Mouse (Mus musculus) intestine, embryonic 16.5 days (tissue): Measurements from ENCODE around the gene Pla2g4b. TPM values are rescaled to one million over a fixed set of nuclear protein-coding genes. Genes with fewer than 3 reads are reported as not detected.
A peak's percentile ranks its signal among the peaks of the same experiment; 100 is the strongest.

ENCODE experiments used
- ATAC-seq: fragments of 200-750 bp; cut with Nextera tagmentation; 2 replicates; pipeline ENCODE4 v1.8.0; 2017; ENCODE audit warnings: moderate TSS enrichment, moderate library complexity
- H3K27ac ChIP-seq: fragments of 300-500 bp; sonication (generic); 2 replicates; pipeline ENCODE4 v1.5.1; 2014; ENCODE audit warnings: mild to moderate bottlenecking, low read length
- H3K27me3 ChIP-seq: fragments of 300-500 bp; sonication (generic); replicated peaks from 2 replicates; pipeline ENCODE4 v1.6.1; 2014; ENCODE audit warnings: low read length, control low read depth, mixed read lengths; ENCODE audit not compliant: control insufficient read depth, insufficient read depth
- H3K36me3 ChIP-seq: fragments of 300-500 bp; sonication (generic); 2 replicates; pipeline ENCODE4 v1.6.1; 2014; ENCODE audit warnings: low read length, control low read depth; ENCODE audit not compliant: control insufficient read depth, insufficient read depth
- H3K4me1 ChIP-seq: fragments of 300-500 bp; sonication (generic); 2 replicates; pipeline ENCODE4 v1.6.1; 2014; ENCODE audit warnings: low read length, control low read depth, mixed read lengths; ENCODE audit not compliant: control insufficient read depth, insufficient read depth
- H3K4me2 ChIP-seq: fragments of 300-500 bp; sonication (generic); 2 replicates; pipeline ENCODE4 v1.6.1; 2014; ENCODE audit warnings: low read depth, low read length, control low read depth
- H3K4me3 ChIP-seq: fragments of 300-500 bp; sonication (generic); 2 replicates; pipeline ENCODE4 v1.5.1; 2014; ENCODE audit warnings: mild to moderate bottlenecking, low read length
- H3K9ac ChIP-seq: fragments of 300-500 bp; sonication (generic); 2 replicates; pipeline ENCODE4 v1.6.1; 2014; ENCODE audit warnings: low read depth, low read length
- H3K9me3 ChIP-seq: fragments of 300-500 bp; sonication (generic); 2 replicates; pipeline ENCODE4 v1.6.1; 2016; ENCODE audit warnings: low read length, control low read depth; ENCODE audit not compliant: control insufficient read depth
- WGBS: fragments of 180-500 bp; shearing (Covaris S2); extraction: QIAGEN DNeasy Blood & Tissue Kit; methylation state at CpG from one replicate; pipeline ENCODE4 v1.1.7; 2014; 5-methylcytosine and 5-hydroxymethylcytosine counted together
- polyA plus RNA-seq: library from polyadenylated mRNA; unstranded; fragments of >200 nt; fragmentation: Nextera tagmentation; extraction: Ambion mirVana; gene quantifications from 2 replicates; pipeline ENCODE4 v1.2.1, GENCODE M21; 2015

The Pla2g4b gene
- polyA plus RNA-seq, 1 experiment from 2014 or later: 0.49 TPM

GRCm38 (mm10) chr2:120068555-120069465 lies 35.6 kb downstream of the Pla2g4b start:
- Histone ChIP-seq H3K4me2 (no peak overlapping the region), H3K4me1 (no peaks in the 10 kb centered on the region), H3K9ac (no peak overlapping the region), H3K27ac (no peak overlapping the region), H3K4me3 (no peak overlapping the region), H3K9me3 (no peaks in the 10 kb centered on the region), H3K36me3 (no peaks in the 10 kb centered on the region), H3K27me3 (no peaks in the 10 kb centered on the region)
- peak; percentile 61 for ATAC-seq
- 45% methylated on average over 16 of the region's 16 CpGs for WGBS

- Histone ChIP-seq H3K9ac (no peak overlapping the region), H3K9me3 (no peaks in the 10 kb centered on the region), H3K27me3 (no peaks in the 10 kb centered on the region), H3K36me3 (no peaks in the 10 kb centered on the region), H3K4me3 (no peak overlapping the region), H3K4me1 (no peaks in the 10 kb centered on the region), H3K27ac (no peak overlapping the region), H3K4me2 (no peak overlapping the region)
- WGBS: 66% methylated on average over 8 of the region's 8 CpGs
- ATAC-seq: no peak
These were observed 36.3 kb downstream of the Pla2g4b start for GRCm38 (mm10) chr2:120069466-120069990.

GRCm38 (mm10) chr2:120074096-120074495 lies 40.9 kb downstream of the Pla2g4b start:
- no peaks in the 10 kb centered on the region for H3K9me3 ChIP-seq
- H3K9ac ChIP-seq: no peak overlapping the region
- no peak overlapping the region for H3K4me2 ChIP-seq
- H3K27me3 ChIP-seq: peaks cover 5% of the 10 kb centered on the region; the same call in 1 of the 2 replicates
- ATAC-seq: no peak
- peaks cover 18% of the 10 kb centered on the region for H3K4me1 ChIP-seq
- H3K4me3 ChIP-seq: no peak overlapping the region
- 85% methylated on average over 4 of the region's 4 CpGs for whole genome bisulfite sequencing
- H3K36me3 ChIP-seq: no peaks in the 10 kb centered on the region
- no peak overlapping the region for H3K27ac ChIP-seq

GRCm38 (mm10) chr2:120076076-120076705 lies 43.0 kb downstream of the Pla2g4b start:
- Histone ChIP-seq H3K27me3 (peaks cover 5% of the 10 kb centered on the region; the same call in 1 of the 2 replicates), H3K4me2 (peak overlapping the region; percentile 75), H3K4me1 (peaks cover 22% of the 10 kb centered on the region), H3K36me3 (no peaks in the 10 kb centered on the region), H3K9ac (0 out of 2 replicates have a peak overlapping the region, but pooled peaks have one; percentile 45), H3K9me3 (no peaks in the 10 kb centered on the region), H3K4me3 (peak overlapping the region; percentile 44), H3K27ac (no peak overlapping the region)
- peak; percentile 84 for ATAC-seq
- 2% methylated on average over 36 of the region's 36 CpGs for WGBS

GRCm38 (mm10) chr2:120082416-120082815 lies 49.2 kb downstream of the Pla2g4b start:
- H3K27me3 ChIP-seq: peaks cover under 1% of the 10 kb centered on the region; the same call in 1 of the 2 replicates
- WGBS: 74% methylated on average over 2 of the region's 2 CpGs
- H3K27ac ChIP-seq: no peak overlapping the region
- H3K4me3 ChIP-seq: no peak overlapping the region
- no peaks in the 10 kb centered on the region for H3K9me3 ChIP-seq
- no peaks in the 10 kb centered on the region for H3K36me3 ChIP-seq
- H3K4me1 ChIP-seq: peaks cover 16% of the 10 kb centered on the region; the same call in 1 of the 2 replicates
- H3K9ac ChIP-seq: no peak overlapping the region
- no peak for ATAC-seq
- H3K4me2 ChIP-seq: no peak overlapping the region

- peak; percentile 91 for ATAC-seq
- H3K27me3 ChIP-seq: no peaks in the 10 kb centered on the region
- peak overlapping the region; percentile 53 for H3K27ac ChIP-seq
- H3K9me3 ChIP-seq: no peaks in the 10 kb centered on the region
- H3K4me1 ChIP-seq: peaks cover 4% of the 10 kb centered on the region; the same call in 1 of the 2 replicates
- H3K36me3 ChIP-seq: 0 out of 2 replicates have a peak, but pooled peaks cover 2% of the 10 kb centered on the region
- H3K4me3 ChIP-seq: no peak overlapping the region
- 50% methylated on average over 14 of the region's 14 CpGs for WGBS
- 0 out of 2 replicates have a peak overlapping the region, but pooled peaks have one; percentile 6 for H3K4me2 ChIP-seq
- H3K9ac ChIP-seq: no peak overlapping the region
These were observed 51.6 kb downstream of the Pla2g4b start for GRCm38 (mm10) chr2:120084593-120085361.

GRCm38 (mm10) chr2:120086038-120086437 lies 52.8 kb downstream of the Pla2g4b start:
- no peak overlapping the region for H3K4me2 ChIP-seq
- peaks cover 4% of the 10 kb centered on the region; the same call in 1 of the 2 replicates for H3K4me1 ChIP-seq
- 90% methylated on average over 3 of the region's 3 CpGs for WGBS
- H3K9ac ChIP-seq: no peak overlapping the region
- no peaks in the 10 kb centered on the region for H3K27me3 ChIP-seq
- H3K36me3 ChIP-seq: 0 out of 2 replicates have a peak, but pooled peaks cover 2% of the 10 kb centered on the region
- H3K9me3 ChIP-seq: no peaks in the 10 kb centered on the region
- H3K4me3 ChIP-seq: no peak overlapping the region
- ATAC-seq: no peak
- H3K27ac ChIP-seq: no peak overlapping the region

GRCm38 (mm10) chr2:120087391-120087790 lies 54.2 kb downstream of the Pla2g4b start:
- no peaks in the 10 kb centered on the region for H3K9me3 ChIP-seq
- H3K4me3 ChIP-seq: no peak overlapping the region
- H3K4me1 ChIP-seq: peaks cover 4% of the 10 kb centered on the region; the same call in 1 of the 2 replicates
- ATAC-seq: no peak
- no peak overlapping the region for H3K27ac ChIP-seq
- 80% methylated on average over 3 of the region's 3 CpGs for WGBS
- no peaks in the 10 kb centered on the region for H3K27me3 ChIP-seq
- H3K36me3 ChIP-seq: 0 out of 2 replicates have a peak, but pooled peaks cover 2% of the 10 kb centered on the region
- H3K4me2 ChIP-seq: no peak overlapping the region
- no peak overlapping the region for H3K9ac ChIP-seq
